Mouse (Mus musculus) ES-E14 (cell line): Measurements from ENCODE around the gene Nrde2.

ENCODE experiments used
- CHD2 ChIP-seq: IDR thresholded peaks from 2 replicates; pipeline ENCODE4 v1.6.1; 2014; ENCODE audit warnings: mild to moderate bottlenecking, low read depth, low read length, inconsistent platforms
- HCFC1 ChIP-seq: IDR thresholded peaks from 2 replicates; pipeline ENCODE4 v1.6.1; 2012; ENCODE audit warnings: low read length, inconsistent platforms, borderline replicate concordance; ENCODE audit not compliant: insufficient read depth
- MAFK ChIP-seq: IDR thresholded peaks from 2 replicates; pipeline ENCODE4 v1.6.1; 2014; ENCODE audit warnings: mild to moderate bottlenecking, low read depth, low read length, inconsistent platforms; ENCODE audit not compliant: insufficient read depth
- ZC3H11A ChIP-seq: IDR thresholded peaks from 2 replicates; pipeline ENCODE4 v1.6.1; 2012; ENCODE audit warnings: low read depth, mild to moderate bottlenecking, inconsistent platforms, low read length, borderline replicate concordance

GRCm38 (mm10) chr12:100101651-100102050, 57.8 kb downstream of the Nrde2 start:
- TF ChIP-seq ZC3H11A = no peak
- TF ChIP-seq CHD2 = no peak
- TF ChIP-seq MAFK = no peak
- no peak for TF ChIP-seq HCFC1
